Mouse (Mus musculus) lung, adult 18-20 months (tissue): ENCODE data around the gene Pus3.
"Not testable (repeated sequence)": the region's sequence is repeated elsewhere in the genome, so short reads cannot be mapped to it uniquely, and the experiment has no call there.

Source experiments
- DNase-seq, 2 experiments: peaks; one replicate each; pipeline ENCODE4 v3.0.0; 2022; ENCODE audit warnings: mixed read lengths in 2 of 2

Pus3 gene

DNA sequence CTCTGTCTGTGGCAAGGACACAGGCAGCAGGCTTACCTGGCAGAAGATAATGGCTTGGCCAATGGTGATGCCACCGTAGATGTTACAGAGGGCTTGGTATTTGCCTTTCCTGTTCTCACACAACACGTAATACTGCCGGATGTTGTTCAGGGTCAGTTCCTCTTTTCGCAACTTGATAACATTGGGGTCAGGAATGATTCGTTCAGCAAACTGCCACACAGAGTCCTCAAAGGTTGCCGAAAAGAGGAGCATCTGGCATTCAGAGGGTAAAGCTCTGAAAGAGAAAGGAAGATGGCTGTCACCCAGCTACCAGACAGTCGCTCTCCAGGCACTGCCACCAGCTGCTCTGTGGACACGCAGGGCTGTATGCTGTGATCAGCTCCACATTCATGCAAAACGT is 11.7 kb upstream of the Pus3 start:
- no peak for DNase-seq

DNA sequence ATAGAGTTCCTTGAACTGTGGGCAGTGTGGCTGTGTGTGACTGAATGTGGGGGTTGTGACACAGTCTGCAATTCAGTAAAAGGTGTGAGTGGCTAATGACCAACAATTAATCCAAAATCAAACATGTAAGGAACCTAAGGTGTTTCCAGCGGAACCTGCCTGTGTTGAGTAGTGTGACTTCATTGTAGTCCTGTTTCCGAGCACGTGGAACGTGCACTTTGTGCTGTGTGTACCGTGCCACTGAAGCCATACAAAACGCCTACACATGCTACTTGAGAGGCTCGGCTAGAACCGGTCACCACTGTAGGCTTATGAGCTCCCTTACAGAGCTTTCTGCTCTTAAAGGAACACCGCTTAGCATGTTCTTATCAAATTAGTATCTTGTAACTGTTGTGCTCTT is 9.9 kb upstream of the Pus3 start:
- DNase-seq: no peak

DNA sequence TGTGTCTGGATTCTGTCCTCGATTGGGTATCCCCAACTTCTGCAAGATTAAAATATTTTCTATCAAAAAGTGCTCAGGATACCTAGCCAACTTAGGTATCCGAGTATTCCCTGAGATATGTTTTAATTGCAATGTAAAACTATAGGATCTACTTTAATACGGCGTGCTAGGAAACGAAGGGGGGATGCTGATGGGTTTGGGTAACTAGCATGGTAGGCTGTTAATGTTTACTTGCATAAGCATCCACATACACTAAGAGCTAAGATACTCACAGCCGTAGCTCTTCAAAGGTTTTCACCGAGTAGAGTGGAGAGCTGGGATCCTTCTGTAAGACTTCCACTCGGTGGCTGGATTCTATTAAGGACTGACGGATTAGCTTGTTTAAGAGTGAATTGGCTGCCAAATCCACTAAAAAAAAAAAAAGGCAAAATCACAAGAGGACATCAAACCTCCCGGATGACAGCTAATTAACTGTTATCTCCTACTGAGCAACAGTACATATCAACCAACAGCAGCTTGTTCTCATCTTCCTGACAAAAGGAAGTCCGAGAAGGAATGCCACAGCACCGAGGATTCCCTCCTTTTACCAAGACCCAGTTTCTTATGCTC is 1.8 kb upstream of the Pus3 start:
- DNase-seq: no peak

DNA sequence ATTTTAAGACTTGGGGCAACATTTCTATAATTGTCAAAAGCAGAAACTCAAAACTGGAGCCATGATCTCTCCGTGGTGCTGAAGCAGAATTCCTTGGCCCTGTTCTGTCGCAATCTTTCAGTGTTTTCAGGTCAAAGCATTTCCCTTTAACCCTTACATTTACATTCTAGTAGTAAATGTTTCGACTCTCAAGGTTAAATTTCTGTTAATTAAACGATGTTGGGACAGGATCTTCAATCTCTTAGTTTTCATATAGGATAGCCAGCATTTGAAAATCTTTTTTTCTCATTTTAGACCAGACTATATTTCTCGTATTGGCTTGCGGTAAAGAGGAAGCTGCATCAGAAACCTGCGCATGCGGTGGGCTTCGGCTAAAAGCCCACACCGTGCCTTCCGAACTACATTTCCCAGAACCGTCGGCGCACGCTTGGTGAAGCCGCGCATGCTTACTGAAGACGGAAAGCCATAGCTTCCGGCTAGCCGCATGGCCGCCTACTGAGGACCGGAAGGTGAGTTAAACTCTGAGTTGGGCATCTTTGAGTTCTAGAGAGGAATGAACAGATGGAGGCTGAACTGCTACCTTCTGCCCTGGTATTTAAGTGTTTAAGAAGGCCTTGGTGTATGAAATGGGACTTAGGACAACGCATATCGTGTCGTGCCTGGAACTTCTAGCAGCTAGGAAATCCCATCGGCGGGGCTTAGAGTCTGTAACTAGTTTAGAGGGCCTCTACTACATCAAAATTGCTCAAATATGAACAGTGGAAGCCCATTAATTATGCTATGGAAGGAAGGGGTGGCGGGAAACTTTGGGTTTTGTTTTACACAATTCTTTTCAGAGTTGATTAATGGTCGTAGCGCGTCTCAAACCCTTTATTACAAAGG is 855 bp downstream of the Pus3 start:
- peak; percentile 75 to 77 for DNase-seq

DNA sequence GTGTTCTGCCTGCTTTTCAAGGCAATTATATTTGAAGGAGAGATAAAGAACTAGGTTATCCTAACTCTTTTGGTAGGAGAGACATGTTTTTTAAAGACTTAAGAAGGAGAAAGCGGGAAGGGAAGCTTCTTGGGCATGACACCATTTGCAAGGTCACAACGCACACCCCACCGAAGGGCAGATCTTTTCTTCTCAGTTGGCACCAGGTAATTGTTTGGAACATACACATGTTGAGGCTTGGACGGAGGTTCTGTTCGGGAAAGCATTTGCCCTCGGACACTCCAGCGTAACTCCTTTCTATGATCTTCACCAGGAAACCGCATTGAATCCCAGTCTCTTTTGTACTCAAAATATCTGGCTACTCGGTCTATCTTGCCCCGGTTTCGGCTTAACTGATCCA is 2.7 kb downstream of the Pus3 start:
- DNase-seq: no peak

DNA sequence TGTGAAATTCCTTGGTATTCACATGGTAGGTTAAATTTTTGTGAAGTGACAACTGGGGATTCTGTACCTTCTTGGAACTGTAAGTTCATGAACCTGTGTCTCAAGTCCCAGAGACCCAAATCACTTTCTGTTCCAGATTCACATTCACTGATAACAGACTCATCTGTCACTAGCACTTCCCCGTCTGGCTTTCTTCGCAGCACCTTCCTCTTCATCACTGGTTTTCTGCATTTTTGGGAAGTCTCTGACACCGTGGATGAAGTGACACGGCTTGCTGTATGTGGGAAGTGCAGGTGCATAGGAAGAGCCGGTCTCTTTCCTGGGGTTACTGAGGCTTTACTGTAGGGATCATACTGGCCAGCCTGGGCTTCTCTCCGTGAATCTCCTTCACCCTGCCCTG is 3.2 kb downstream of the Pus3 start:
- no peak for DNase-seq

DNA sequence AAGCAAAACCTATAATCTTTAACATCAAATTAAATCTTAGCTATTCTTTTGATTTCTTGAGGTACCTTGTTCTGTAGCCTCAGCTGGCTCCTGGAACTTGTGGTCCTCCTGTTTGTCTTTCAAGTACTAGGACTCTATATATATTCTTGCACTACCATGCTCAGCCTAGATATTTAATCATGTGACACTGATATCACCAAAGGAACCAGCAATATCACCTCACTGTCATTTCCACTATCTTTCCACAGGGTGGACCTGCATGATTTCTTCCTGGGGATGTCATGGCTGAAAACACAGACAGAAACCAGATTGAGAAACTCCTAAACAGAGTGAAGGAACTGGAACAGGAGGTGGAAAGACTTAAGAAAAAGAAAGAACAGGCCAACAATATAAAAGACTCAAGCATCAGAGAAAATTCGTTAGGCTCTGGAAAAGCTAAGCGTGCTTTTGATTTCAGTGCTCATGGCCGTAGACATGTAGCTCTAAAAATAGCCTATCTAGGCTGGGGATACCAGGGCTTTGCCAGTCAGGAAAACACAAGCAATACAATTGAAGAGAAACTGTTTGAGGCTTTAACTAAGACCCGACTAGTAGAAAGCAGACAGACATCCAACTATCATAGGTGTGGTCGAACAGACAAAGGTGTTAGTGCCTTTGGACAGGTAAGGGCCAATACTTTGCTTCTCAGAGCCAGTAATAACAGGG is 6.3 kb downstream of the Pus3 start:
- no peak for DNase-seq

DNA sequence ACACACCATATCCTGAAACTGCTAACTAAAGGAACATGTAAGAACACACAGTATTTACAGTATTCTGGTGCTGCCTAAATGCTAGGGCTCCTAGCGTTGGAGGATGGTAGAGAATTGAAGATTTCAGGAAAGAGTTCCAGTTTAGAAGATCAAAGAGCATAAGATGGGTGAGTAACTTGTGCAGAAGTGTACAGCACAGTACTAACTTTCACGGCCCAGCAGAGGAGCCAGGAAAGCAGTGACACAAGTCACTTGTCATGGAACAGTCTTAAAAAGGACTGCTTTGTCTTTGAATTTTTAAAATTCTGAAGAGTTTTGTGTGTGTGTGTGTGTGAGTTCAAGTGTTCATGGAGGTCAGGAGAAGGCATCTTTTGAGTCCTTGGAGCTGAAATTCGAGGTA is 9.6 kb downstream of the Pus3 start:
- no peak for DNase-seq

DNA sequence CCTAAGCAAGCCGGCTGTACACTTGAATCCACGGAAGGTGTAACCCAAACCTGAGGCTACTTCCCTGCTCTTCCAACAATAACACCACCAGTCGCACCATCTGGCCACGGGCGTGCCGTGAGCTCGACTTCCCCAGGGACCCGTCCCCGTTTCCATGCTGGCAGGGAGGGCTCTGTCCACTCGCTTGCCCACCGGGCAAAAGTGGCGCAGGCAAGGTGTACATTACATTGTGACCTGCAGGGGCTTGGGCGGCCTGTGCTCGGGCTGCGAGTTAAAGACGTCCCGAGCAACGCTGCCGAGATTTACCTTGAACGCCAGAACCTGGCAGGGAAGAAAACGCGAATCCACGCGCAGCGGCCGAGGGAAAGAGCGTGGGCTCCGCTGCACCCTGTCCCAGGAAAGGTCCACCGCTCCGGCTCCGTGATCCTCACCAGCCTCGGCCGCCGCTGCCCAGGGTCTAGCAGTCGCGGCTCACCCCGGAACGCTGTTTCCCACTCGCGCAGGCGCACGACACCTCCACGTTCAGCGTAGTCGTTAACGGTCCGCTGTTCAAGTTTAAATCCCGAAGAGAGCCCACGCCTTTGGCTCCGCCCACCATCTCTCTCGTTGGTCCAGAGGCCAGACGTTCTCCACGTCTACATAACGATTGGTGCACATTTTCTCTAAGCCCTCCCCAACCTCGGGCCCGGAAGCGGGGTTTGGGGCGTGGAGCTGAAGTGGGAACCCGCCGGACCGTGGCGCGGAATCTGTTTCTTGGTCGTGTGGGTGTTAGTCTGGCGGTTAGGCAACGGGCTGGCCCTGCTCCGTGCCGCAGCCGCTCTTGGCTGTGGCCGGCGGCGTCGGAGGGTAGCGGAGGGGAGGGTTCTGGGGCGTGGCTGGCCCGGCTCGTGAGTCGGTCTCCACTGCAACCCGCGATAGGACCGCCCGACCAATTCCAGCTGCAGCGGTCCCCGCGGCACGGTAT is 11.5 kb downstream of the Pus3 start, which contains the start of the genes Pate2 and Hyls1:
Gene Pate2 (plus strand): TSS at position 714 of the 964 bp plus-strand sequence.
Gene Hyls1 (minus strand): TSS at position 828 of the 964 bp plus-strand sequence.
- peak; percentile 96 to 97 for DNase-seq

DNA sequence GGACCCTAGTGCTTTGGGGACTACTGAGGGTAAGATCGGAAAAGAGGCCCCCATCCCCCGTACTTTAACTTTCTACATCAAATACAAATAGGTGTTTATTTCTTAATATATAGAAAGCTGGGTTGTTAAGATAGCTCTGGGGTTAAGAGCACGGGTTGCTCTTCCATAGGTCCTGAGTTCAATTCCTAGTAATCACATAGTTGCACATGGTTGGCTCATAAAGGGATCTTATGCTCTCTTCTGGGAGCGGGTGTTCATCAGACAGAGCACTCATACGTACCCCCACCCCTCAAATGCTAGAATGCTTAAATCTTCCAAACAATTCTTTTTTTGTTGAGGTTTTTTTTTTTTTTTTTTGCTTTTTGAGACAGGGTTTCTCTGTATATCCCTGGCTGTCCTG is 12.3 kb downstream of the Pus3 start:
- DNase-seq: no peak

DNA sequence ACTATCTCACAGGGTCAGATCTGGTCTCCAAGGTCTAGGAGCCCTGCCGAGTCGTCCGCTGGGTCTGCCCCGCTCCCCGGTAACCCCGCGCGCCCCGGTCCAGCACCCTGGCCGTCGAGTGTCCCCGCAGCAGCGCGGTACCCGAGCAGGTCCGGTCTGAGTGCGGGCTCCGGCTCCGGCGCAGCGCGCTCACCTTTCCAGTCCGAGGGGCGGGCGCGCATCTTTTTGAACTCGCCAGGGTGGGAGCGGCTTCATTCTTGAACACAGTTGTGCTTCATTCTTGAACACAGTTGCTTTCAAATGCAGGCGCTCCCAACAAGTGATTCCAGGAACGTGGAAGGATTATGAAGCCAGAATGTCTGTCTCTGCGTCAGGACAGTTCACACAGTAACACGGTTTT is 16.0 kb downstream of the Pus3 start:
- DNase-seq: no peak

DNA sequence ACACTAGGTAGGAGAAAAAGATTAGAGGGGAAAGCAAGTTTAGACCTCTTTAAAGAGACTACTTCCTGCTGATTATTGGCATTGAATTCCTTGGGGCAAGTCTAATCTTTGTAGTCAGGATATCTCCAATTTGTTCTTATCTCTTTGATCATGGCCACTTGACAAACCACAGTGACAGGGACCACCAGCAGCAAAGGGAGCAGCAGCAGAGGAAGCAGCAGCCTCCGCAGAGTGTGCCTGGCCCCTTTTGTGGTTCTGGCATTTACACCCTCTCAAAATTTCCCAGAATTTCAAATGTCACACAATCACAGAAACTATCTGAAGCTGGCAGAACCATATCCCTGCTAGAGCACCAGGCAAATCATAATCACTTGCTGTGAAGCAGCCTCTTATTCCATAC is 29.3 kb downstream of the Pus3 start:
- DNase-seq: no peak

DNA sequence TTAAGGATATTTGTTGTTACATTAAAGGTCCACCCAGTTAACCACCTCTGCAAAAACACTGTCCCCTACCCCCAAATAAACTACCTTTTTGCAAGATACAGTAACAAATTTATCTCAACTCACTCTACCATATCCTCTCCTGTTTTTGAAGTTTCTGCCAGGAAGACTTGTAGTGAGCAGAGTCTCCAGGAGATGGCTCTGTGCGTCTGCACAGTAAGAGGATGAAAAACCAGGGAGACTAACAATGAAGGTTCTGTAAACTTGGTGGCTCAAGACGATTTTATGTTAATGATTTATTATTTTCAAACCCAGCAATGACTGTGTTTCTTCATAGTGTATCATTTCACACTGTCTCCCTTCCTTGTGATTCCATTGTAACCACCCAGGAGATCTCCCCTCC is 34.5 kb downstream of the Pus3 start:
- no peak for DNase-seq

DNA sequence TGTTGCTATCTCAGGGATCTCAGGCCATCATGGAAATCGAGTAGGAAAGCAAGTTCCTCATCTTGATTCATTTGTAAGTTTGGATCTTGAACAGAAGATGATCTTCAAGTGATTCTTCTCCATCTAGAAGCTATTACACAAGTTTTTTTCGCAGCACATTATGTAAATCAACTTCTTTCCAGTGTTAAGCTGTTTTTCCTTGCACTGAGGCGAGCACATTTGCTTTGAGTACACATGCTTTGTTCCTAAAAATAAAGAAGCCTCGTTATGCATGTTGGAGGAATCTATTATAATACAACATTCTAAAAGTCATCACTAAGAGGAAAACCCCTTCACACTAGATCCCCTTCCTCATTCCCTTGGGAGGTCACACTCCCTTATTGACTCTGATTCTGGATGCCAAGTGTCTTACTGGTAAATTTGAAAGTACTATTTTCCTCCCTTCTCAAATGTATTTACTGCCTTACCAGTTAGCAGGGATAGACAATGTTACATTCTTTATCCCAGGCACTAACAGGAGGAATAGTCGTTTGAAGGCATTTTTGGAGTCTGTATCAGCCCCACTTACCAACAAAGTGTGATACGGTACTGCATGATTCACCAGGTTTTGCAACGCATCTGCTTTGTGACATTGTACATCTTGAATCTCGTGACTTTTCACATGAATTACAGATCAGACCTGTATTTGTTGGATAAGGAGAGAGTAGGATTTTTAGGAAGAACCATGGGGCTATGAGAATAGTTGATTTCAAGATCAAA is 49.4 kb downstream of the Pus3 start:
- DNase-seq: no peak

DNA sequence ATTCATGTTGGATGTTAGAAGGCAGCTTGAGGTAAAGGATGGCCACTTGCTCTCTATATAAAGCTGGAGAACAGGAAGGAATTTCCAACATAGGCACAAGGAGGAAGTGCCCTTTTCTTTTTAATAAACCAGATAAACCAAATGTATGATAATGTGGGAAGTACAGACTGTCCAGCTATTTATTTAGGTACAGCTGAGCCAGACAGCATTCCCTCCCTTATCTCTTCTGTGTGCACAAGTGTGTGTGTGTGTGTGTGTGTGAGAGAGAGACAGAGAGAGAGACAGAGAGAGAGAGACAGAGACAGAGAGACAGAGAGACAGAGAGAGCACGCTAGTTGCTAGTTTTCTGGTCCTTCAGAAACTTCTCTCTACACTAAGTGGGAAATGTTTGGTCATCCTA is 53.4 kb downstream of the Pus3 start, which contains the start of gene Pate4:
Gene Pate4 (minus strand): TSS at position 101 of the 400 bp plus-strand sequence.
- no peak for DNase-seq

DNA sequence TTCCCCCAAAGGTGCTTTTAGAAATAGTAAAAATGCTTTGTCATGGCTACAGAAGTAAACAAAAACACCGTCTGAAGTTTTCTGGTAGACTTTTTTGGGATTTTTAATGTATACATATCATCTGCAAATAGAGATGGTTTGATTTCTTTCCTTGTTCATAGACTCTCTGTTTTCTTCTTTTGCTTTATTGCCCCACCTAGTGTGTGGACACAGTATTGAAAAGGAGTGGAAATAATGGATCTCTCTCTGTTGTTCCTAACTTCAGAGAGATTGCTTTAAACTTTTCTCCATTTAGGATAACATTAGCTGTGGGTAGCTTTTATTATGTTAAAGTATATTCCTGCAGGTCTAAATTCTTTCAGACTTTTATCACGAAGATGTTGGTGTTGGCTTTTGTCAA is 55.6 kb downstream of the Pus3 start:
- no peak for DNase-seq

DNA sequence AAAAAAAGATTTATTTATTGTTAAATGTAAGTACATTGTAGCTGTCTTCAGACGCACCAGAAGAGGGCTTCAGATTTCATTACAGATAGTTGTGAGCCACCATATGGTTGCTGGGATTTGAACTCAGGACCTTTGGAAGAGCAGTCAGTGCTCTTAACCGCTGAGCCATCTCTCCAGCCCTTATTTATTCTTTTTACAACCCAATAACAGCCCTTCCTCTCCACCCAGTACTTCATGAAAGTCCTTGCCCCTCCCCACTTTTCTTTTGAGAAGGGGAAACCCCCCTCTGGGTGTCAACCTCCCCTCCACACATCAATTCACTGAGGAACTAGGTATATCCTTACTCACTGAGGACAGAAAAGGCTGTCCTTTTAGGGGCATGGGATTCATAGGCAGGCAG is 58.4 kb downstream of the Pus3 start:
- DNase-seq: not testable (repeated sequence)
